Mouse (Mus musculus) right cerebral cortex, adult 18-20 months (tissue): ENCODE measurements at regions not wholly inside any gene's neighbourhood (a gene's known extent, or its start where the extent isn't known, plus 50 kb on each side); places are given as distances from the start of the nearest gene placed in this dataset.
A peak's percentile ranks its signal among the peaks of the same experiment; 100 is the strongest.

Source experiments
- DNase-seq: peaks from one replicate; pipeline ENCODE4 v3.0.0; 2022; ENCODE audit warnings: mixed read lengths

- peak; percentile 10 for DNase-seq
Measured at GRCm38 (mm10) chr10:92333042-92333774, 389.0 kb downstream of the Nedd1 start.

- no peak for DNase-seq
Measured at GRCm38 (mm10) chr10:92330150-92330549, 392.1 kb downstream of the Nedd1 start.

- DNase-seq, result no peak
Measured at GRCm38 (mm10) chr10:92329661-92330060, 392.6 kb downstream of the Nedd1 start.

GRCm38 (mm10) chr10:92325284-92325989 lies 396.8 kb downstream of the Nedd1 start:
- DNase-seq, result no peak

GRCm38 (mm10) chr10:92314606-92315005 lies 407.6 kb downstream of the Nedd1 start:
- DNase-seq, result no peak

- DNase-seq, result no peak
Measured at GRCm38 (mm10) chr10:92312278-92312677, 409.9 kb downstream of the Nedd1 start.

- DNase-seq, result no peak
Measured at GRCm38 (mm10) chr10:92308643-92309042, 413.6 kb downstream of the Nedd1 start.

- peak; percentile 3 for DNase-seq
Measured at GRCm38 (mm10) chr10:92307861-92308260, 414.4 kb downstream of the Nedd1 start.

GRCm38 (mm10) chr10:92298693-92299092 lies 423.5 kb downstream of the Nedd1 start:
- DNase-seq, result no peak

- DNase-seq, result no peak
Measured at GRCm38 (mm10) chr10:92296837-92297236, 425.4 kb downstream of the Nedd1 start.

- no peak for DNase-seq
Measured at GRCm38 (mm10) chr10:92296303-92296702, 425.9 kb downstream of the Nedd1 start.

GRCm38 (mm10) chr10:92293261-92293660 lies 429.0 kb downstream of the Nedd1 start:
- no peak for DNase-seq

GRCm38 (mm10) chr10:92289230-92289629 lies 433.0 kb downstream of the Nedd1 start:
- DNase-seq, result no peak

GRCm38 (mm10) chr10:92284231-92284630 lies 438.0 kb downstream of the Nedd1 start:
- no peak for DNase-seq

GRCm38 (mm10) chr10:92277981-92278380 lies 444.2 kb downstream of the Nedd1 start:
- no peak for DNase-seq

GRCm38 (mm10) chr10:92257815-92258214 lies 464.4 kb downstream of the Nedd1 start:
- no peak for DNase-seq

- DNase-seq, result peak; percentile 15
Measured at GRCm38 (mm10) chr10:92248648-92249047, 473.6 kb downstream of the Nedd1 start.

GRCm38 (mm10) chr10:92247449-92247805 lies 474.8 kb downstream of the Nedd1 start:
- no peak for DNase-seq

GRCm38 (mm10) chr10:92246785-92247448 lies 475.3 kb downstream of the Nedd1 start:
- DNase-seq, result peak; percentile 26

- DNase-seq, result no peak
Measured at GRCm38 (mm10) chr10:92242714-92243440, 479.3 kb downstream of the Nedd1 start.

- no peak for DNase-seq
Measured at GRCm38 (mm10) chr10:92237881-92238280, 484.3 kb downstream of the Nedd1 start.

- no peak for DNase-seq
Measured at GRCm38 (mm10) chr10:92232081-92232480, 490.1 kb downstream of the Nedd1 start.

- no peak for DNase-seq
Measured at GRCm38 (mm10) chr10:92225818-92226217, 496.4 kb downstream of the Nedd1 start.
